Mouse (Mus musculus): ENCODE results near the gene Col27a1. TPM values are rescaled to one million over a fixed set of nuclear protein-coding genes. Genes with fewer than 3 reads are reported as not detected.

Gene Col27a1
- polyA plus RNA-seq, 1 experiment from 2014 or later, result 2.8 TPM

GRCm38 (mm10) chr4:63275251-63275650 lies 61.4 kb downstream of the Col27a1 start:
- no peak overlapping the region for H3K4me3 ChIP-seq (ENCODE audit: low read depth, low read length)
- H3K4me2 ChIP-seq (ENCODE audit: low read depth, low read length), result no peak overlapping the region
- DNase-seq (no peak), ATAC-seq (no peak)
- WGBS (ENCODE audit: insufficient replicate concordance), result 70% methylated on average over 8 of the region's 8 CpGs
- no peak for TF ChIP-seq CTCF (IDR thresholded peaks at IDR 0.05; ENCODE audit: low read depth)
- no peak for TF ChIP-seq EP300 (IDR thresholded peaks at IDR 0.05; ENCODE audit: low read depth)
- H3K27me3 ChIP-seq (ENCODE audit: insufficient read depth, low read length), result no peaks in the 10 kb centered on the region
- no peaks in the 10 kb centered on the region for H3K4me1 ChIP-seq (ENCODE audit: insufficient read depth)
- no peaks in the 10 kb centered on the region for H3K9me3 ChIP-seq (ENCODE audit: low read length)
- H3K27ac ChIP-seq (ENCODE audit: low read depth), result no peak overlapping the region
- no peak overlapping the region for H3K9ac ChIP-seq (replicated peaks)
- no peaks in the 10 kb centered on the region for H3K36me3 ChIP-seq (replicated peaks; ENCODE audit: insufficient read depth, low read length)

GRCm38 (mm10) chr4:63276571-63276970 lies 62.8 kb downstream of the Col27a1 start:
- Histone ChIP-seq H3K4me3 (ENCODE audit: low read depth, low read length) (no peak overlapping the region), H3K4me2 (ENCODE audit: low read depth, low read length) (no peak overlapping the region), H3K27me3 (ENCODE audit: insufficient read depth, low read length) (no peaks in the 10 kb centered on the region), H3K36me3 (replicated peaks; ENCODE audit: insufficient read depth, low read length) (no peaks in the 10 kb centered on the region; the same call in 1 of the 2 replicates), H3K4me1 (ENCODE audit: insufficient read depth) (no peaks in the 10 kb centered on the region), H3K27ac (ENCODE audit: low read depth) (no peak overlapping the region), H3K9ac (replicated peaks) (no peak overlapping the region), H3K9me3 (ENCODE audit: low read length) (no peaks in the 10 kb centered on the region)
- no peak for DNase-seq
- ATAC-seq, result no peak
- TF ChIP-seq CTCF (IDR thresholded peaks at IDR 0.05; ENCODE audit: low read depth) (no peak), EP300 (IDR thresholded peaks at IDR 0.05; ENCODE audit: low read depth) (no peak)
- WGBS (ENCODE audit: insufficient replicate concordance), result 65% methylated on average over 1 of the region's 1 CpGs

GRCm38 (mm10) chr4:63278821-63279220 lies 65.0 kb downstream of the Col27a1 start:
- no peak for DNase-seq
- no peak overlapping the region for H3K9ac ChIP-seq (replicated peaks)
- no peak overlapping the region for H3K4me3 ChIP-seq (ENCODE audit: low read depth, low read length)
- no peak for ATAC-seq
- no peak overlapping the region for H3K27ac ChIP-seq (ENCODE audit: low read depth)
- no peaks in the 10 kb centered on the region for H3K4me1 ChIP-seq (ENCODE audit: insufficient read depth)
- H3K9me3 ChIP-seq (ENCODE audit: low read length), result no peaks in the 10 kb centered on the region
- no peaks in the 10 kb centered on the region for H3K27me3 ChIP-seq (ENCODE audit: insufficient read depth, low read length)
- TF ChIP-seq CTCF (IDR thresholded peaks at IDR 0.05; ENCODE audit: low read depth), result no peak
- no peak for TF ChIP-seq EP300 (IDR thresholded peaks at IDR 0.05; ENCODE audit: low read depth)
- WGBS (ENCODE audit: insufficient replicate concordance), result 61% methylated on average over 7 of the region's 7 CpGs
- no peak overlapping the region for H3K4me2 ChIP-seq (ENCODE audit: low read depth, low read length)
- no peaks in the 10 kb centered on the region; the same call in 1 of the 2 replicates for H3K36me3 ChIP-seq (replicated peaks; ENCODE audit: insufficient read depth, low read length)

- Histone ChIP-seq H3K27ac (ENCODE audit: low read depth) (no peak overlapping the region), H3K9me3 (ENCODE audit: low read length) (no peaks in the 10 kb centered on the region), H3K4me3 (ENCODE audit: low read depth, low read length) (no peak overlapping the region), H3K4me1 (ENCODE audit: insufficient read depth) (no peaks in the 10 kb centered on the region), H3K9ac (replicated peaks) (no peak overlapping the region), H3K4me2 (ENCODE audit: low read depth, low read length) (no peak overlapping the region), H3K36me3 (replicated peaks; ENCODE audit: insufficient read depth, low read length) (peaks cover 2% of the 10 kb centered on the region), H3K27me3 (ENCODE audit: insufficient read depth, low read length) (no peaks in the 10 kb centered on the region)
- DNase-seq (no peak), ATAC-seq (no peak)
- WGBS (ENCODE audit: insufficient replicate concordance), result 69% methylated on average over 6 of the region's 6 CpGs
- TF ChIP-seq EP300 (IDR thresholded peaks at IDR 0.05; ENCODE audit: low read depth) (no peak), CTCF (IDR thresholded peaks at IDR 0.05; ENCODE audit: low read depth) (no peak)
Measured at GRCm38 (mm10) chr4:63281694-63282093, 67.9 kb downstream of the Col27a1 start.

GRCm38 (mm10) chr4:63283319-63283718 lies 69.5 kb downstream of the Col27a1 start:
- Histone ChIP-seq H3K9me3 (ENCODE audit: low read length) (no peaks in the 10 kb centered on the region), H3K4me1 (ENCODE audit: insufficient read depth) (no peaks in the 10 kb centered on the region), H3K27ac (ENCODE audit: low read depth) (no peak overlapping the region), H3K4me3 (ENCODE audit: low read depth, low read length) (no peak overlapping the region), H3K9ac (replicated peaks) (no peak overlapping the region), H3K4me2 (ENCODE audit: low read depth, low read length) (no peak overlapping the region), H3K36me3 (replicated peaks; ENCODE audit: insufficient read depth, low read length) (peaks cover 4% of the 10 kb centered on the region), H3K27me3 (ENCODE audit: insufficient read depth, low read length) (no peaks in the 10 kb centered on the region)
- 61% methylated on average over 5 of the region's 5 CpGs for WGBS (ENCODE audit: insufficient replicate concordance)
- TF ChIP-seq EP300 (IDR thresholded peaks at IDR 0.05; ENCODE audit: low read depth) (no peak), CTCF (IDR thresholded peaks at IDR 0.05; ENCODE audit: low read depth) (no peak)
- ATAC-seq (no peak), DNase-seq (no peak)

- ATAC-seq (no peak), DNase-seq (no peak)
- WGBS (ENCODE audit: insufficient replicate concordance), result 72% methylated on average over 4 of the region's 4 CpGs
- 0 out of 2 replicates have a peak, but pooled peaks have one; percentile 7 for TF ChIP-seq CTCF (IDR thresholded peaks at IDR 0.05; ENCODE audit: low read depth)
- TF ChIP-seq EP300 (IDR thresholded peaks at IDR 0.05; ENCODE audit: low read depth), result no peak
- peaks cover 7% of the 10 kb centered on the region for H3K36me3 ChIP-seq (replicated peaks; ENCODE audit: insufficient read depth, low read length)
- H3K4me1 ChIP-seq (ENCODE audit: insufficient read depth), result no peaks in the 10 kb centered on the region
- no peaks in the 10 kb centered on the region for H3K9me3 ChIP-seq (ENCODE audit: low read length)
- no peak overlapping the region for H3K27ac ChIP-seq (ENCODE audit: low read depth)
- H3K27me3 ChIP-seq (ENCODE audit: insufficient read depth, low read length), result no peaks in the 10 kb centered on the region
- H3K4me3 ChIP-seq (ENCODE audit: low read depth, low read length), result no peak overlapping the region
- no peak overlapping the region for H3K9ac ChIP-seq (replicated peaks)
- no peak overlapping the region for H3K4me2 ChIP-seq (ENCODE audit: low read depth, low read length)
Measured at GRCm38 (mm10) chr4:63286034-63286433, 72.2 kb downstream of the Col27a1 start.

GRCm38 (mm10) chr4:63288497-63288896 lies 74.7 kb downstream of the Col27a1 start:
- H3K27me3 ChIP-seq (ENCODE audit: insufficient read depth, low read length), result no peaks in the 10 kb centered on the region
- H3K9me3 ChIP-seq (ENCODE audit: low read length), result no peaks in the 10 kb centered on the region
- no peak overlapping the region for H3K27ac ChIP-seq (ENCODE audit: low read depth)
- H3K4me3 ChIP-seq (ENCODE audit: low read depth, low read length), result no peak overlapping the region
- TF ChIP-seq CTCF (IDR thresholded peaks at IDR 0.05; ENCODE audit: low read depth) (no peak), EP300 (IDR thresholded peaks at IDR 0.05; ENCODE audit: low read depth) (no peak)
- H3K36me3 ChIP-seq (replicated peaks; ENCODE audit: insufficient read depth, low read length), result peaks cover 7% of the 10 kb centered on the region
- H3K9ac ChIP-seq (replicated peaks), result no peak overlapping the region
- no peak overlapping the region for H3K4me2 ChIP-seq (ENCODE audit: low read depth, low read length)
- no peak for ATAC-seq
- H3K4me1 ChIP-seq (ENCODE audit: insufficient read depth), result no peaks in the 10 kb centered on the region
- WGBS (ENCODE audit: insufficient replicate concordance), result 67% methylated on average over 5 of the region's 5 CpGs
- no peak for DNase-seq

Data from liver, postnatal 0 days (tissue).